Mouse (Mus musculus): ENCODE data around the gene Kcmf1. TPM values are rescaled to one million over a fixed set of nuclear protein-coding genes. Genes with fewer than 3 reads are reported as not detected.

Gene Kcmf1
- 43.3 TPM for polyA plus RNA-seq (2014; fragmentation: Illumina TruSeq; extraction: RNeasy Lipid Tissue Mini Kit (QIAGEN cat#74804); ENCODE audit: insufficient read depth, low read depth, low replicate concordance)

GRCm38 (mm10) chr6:72899781-72900681, at the start of gene Kcmf1:
Gene Kcmf1 (minus strand): TSS chr6:72899979.

Other genes starting within 250 kb of the Kcmf1 start
- gene Tcf7l1, start 110.7 kb downstream of the Kcmf1 start, polyA plus RNA-seq (2014; fragmentation: Illumina TruSeq; extraction: RNeasy Lipid Tissue Mini Kit (QIAGEN cat#74804); ENCODE audit: insufficient read depth, low read depth, low replicate concordance) = 7.1 TPM
- 1,037 TPM for gene Tmsb10, start 58.8 kb upstream of the Kcmf1 start, polyA plus RNA-seq (2014; fragmentation: Illumina TruSeq; extraction: RNeasy Lipid Tissue Mini Kit (QIAGEN cat#74804); ENCODE audit: insufficient read depth, low read depth, low replicate concordance)

Data from lung, adult 10 weeks (tissue).